ENCODE assay signal across 8 mouse cellular contexts in the genomic region with DNA sequence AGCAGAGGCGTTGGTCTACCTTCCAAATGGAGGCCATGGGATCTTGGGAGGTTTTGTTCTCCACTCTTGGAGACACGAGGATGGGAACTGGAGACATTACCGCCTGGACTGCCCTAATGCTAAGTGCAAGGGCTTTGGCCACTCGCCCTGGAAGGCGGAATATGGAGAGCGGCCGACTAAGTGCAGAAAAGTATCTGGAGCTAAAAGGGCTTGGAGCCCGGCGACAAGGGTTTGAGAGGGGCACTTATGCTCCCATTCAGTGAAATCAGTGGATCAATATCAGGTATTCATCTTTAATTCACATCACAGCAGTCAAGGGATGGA. TPM values are rescaled to one million over a fixed set of nuclear protein-coding genes. Genes with fewer than 3 reads are reported as not detected.
A peak's percentile ranks its signal among the peaks of the same experiment; 100 is the strongest.
DNase-seq lines count a peak whose midpoint lies in the region; ATAC-seq and TF ChIP-seq lines count a peak whose summit lies in the region.

No protein-coding gene starts in this region.

- no peaks in the 10 kb centered on the region for H3K27me3 ChIP-seq in heart, embryonic 16.5 days (ENCODE audit: control insufficient read depth, insufficient read depth, low read length)
- H3K27me3 ChIP-seq in hindbrain, embryonic 11.5 days (ENCODE audit: control insufficient read depth, insufficient read depth, low read length): no peaks in the 10 kb centered on the region
- H3K27me3 ChIP-seq in midbrain, embryonic 12.5 days: no peaks in the 10 kb centered on the region

- under 1% methylated on average over 9 of the region's 9 CpGs for WGBS in heart, embryonic 16.5 days
- under 1% methylated on average over 9 of the region's 9 CpGs for WGBS in bone marrow, adult 2 months
- WGBS in hindbrain, embryonic 11.5 days: under 1% methylated on average over 9 of the region's 9 CpGs
- WGBS in midbrain, embryonic 12.5 days: under 1% methylated on average over 9 of the region's 9 CpGs

- H3K4me1 ChIP-seq in heart, embryonic 16.5 days (ENCODE audit: control insufficient read depth, insufficient read depth, low read length): peaks cover 19% of the 10 kb centered on the region
- H3K4me1 ChIP-seq in bone marrow, adult 2 months (ENCODE audit: control insufficient read depth, insufficient read depth, low read length): 0 out of 2 replicates have a peak, but pooled peaks cover 2% of the 10 kb centered on the region
- H3K4me1 ChIP-seq in hindbrain, embryonic 11.5 days (replicated peaks; ENCODE audit: control insufficient read depth, insufficient read depth, low read length): peaks cover 8% of the 10 kb centered on the region
- H3K4me1 ChIP-seq in midbrain, embryonic 12.5 days: peaks cover 36% of the 10 kb centered on the region

- H3K9me3 ChIP-seq in heart, embryonic 16.5 days (replicated peaks; ENCODE audit: control insufficient read depth, low read length): no peaks in the 10 kb centered on the region
- no peaks in the 10 kb centered on the region for H3K9me3 ChIP-seq in hindbrain, embryonic 11.5 days (ENCODE audit: control insufficient read depth, low read length)
- no peaks in the 10 kb centered on the region for H3K9me3 ChIP-seq in midbrain, embryonic 12.5 days

- peaks cover 21% of the 10 kb centered on the region for H3K36me3 ChIP-seq in heart, embryonic 16.5 days (ENCODE audit: control insufficient read depth, insufficient read depth)
- peaks cover 3% of the 10 kb centered on the region; the same call in 1 of the 2 replicates for H3K36me3 ChIP-seq in hindbrain, embryonic 11.5 days (ENCODE audit: control insufficient read depth, insufficient read depth, low read length)
- H3K36me3 ChIP-seq in midbrain, embryonic 12.5 days: peaks cover 32% of the 10 kb centered on the region

- H3K4me2 ChIP-seq in heart, embryonic 16.5 days (ENCODE audit: low read depth, low read length): peak overlapping the region; percentile 78
- peak overlapping the region; percentile 73 for H3K4me2 ChIP-seq in hindbrain, embryonic 11.5 days (replicated peaks; ENCODE audit: low read depth, low read length)
- H3K4me2 ChIP-seq in midbrain, embryonic 12.5 days (replicated peaks): peak overlapping the region; percentile 83

- DNase-seq in heart, postnatal 10 days: no peak
- no peak for DNase-seq in hindbrain, embryonic 11.5 days (ENCODE audit: low spot score)
- no peak for DNase-seq in left cerebral cortex, adult 9 months (ENCODE audit: low spot score in 2 of 2)
- DNase-seq in embryo, embryonic 9.5 days (ENCODE audit: extremely low spot score): no peak
- DNase-seq in urinary bladder, postnatal 4 days (ENCODE audit: low spot score in 2 of 2): no peak

- peak overlapping the region; percentile 97 for H3K27ac ChIP-seq in heart, embryonic 16.5 days (ENCODE audit: low read length)
- peak overlapping the region; percentile 87 for H3K27ac ChIP-seq in bone marrow, adult 2 months (ENCODE audit: control insufficient read depth, insufficient read depth, low read depth, low read length, poor library complexity)
- peak overlapping the region; percentile 91 for H3K27ac ChIP-seq in hindbrain, embryonic 11.5 days (ENCODE audit: low read depth, low read length)
- H3K27ac ChIP-seq in midbrain, embryonic 12.5 days (replicated peaks): peak overlapping the region; percentile 93

- TF ChIP-seq POLR2A in bone marrow, adult 2 months (IDR thresholded peaks at IDR 0.05; ENCODE audit: borderline replicate concordance, control insufficient read depth, low read depth, low read length): no peak

- intact Hi-C loops in heart, postnatal 10 days (cut with DNase I): loop anchor here (5.0 kb wide), 1 partner anchor 450 kb away; a partner anchor contains a TSS

- TF ChIP-seq CTCF in bone marrow, adult 2 months (IDR thresholded peaks at IDR 0.05; ENCODE audit: control insufficient read depth, insufficient read depth, low read length): no peak

- peak; percentile 2; the same call in 1 of the 2 replicates for ATAC-seq in heart, embryonic 16.5 days (replicated peaks; ENCODE audit: extremely low read depth, insufficient read depth, low FRiP score)
- no peak for ATAC-seq in hindbrain, embryonic 11.5 days (ENCODE audit: low FRiP score)
- ATAC-seq in midbrain, embryonic 12.5 days (ENCODE audit: low FRiP score, low read depth): no peak

- H3K9ac ChIP-seq in heart, embryonic 16.5 days (ENCODE audit: low read length): peak overlapping the region; percentile 86
- peak overlapping the region; percentile 64 for H3K9ac ChIP-seq in hindbrain, embryonic 11.5 days (ENCODE audit: low read depth, low read length)
- peak overlapping the region; percentile 83 for H3K9ac ChIP-seq in midbrain, embryonic 12.5 days (replicated peaks)

- H3K4me3 ChIP-seq in heart, embryonic 16.5 days (ENCODE audit: low read length): peak overlapping the region; percentile 84
- H3K4me3 ChIP-seq in bone marrow, adult 2 months (replicated peaks; ENCODE audit: control insufficient read depth, low read depth, low read length): peak overlapping the region; percentile 82
- H3K4me3 ChIP-seq in hindbrain, embryonic 11.5 days (ENCODE audit: low read depth, low read length): peak overlapping the region; percentile 93
- H3K4me3 ChIP-seq in midbrain, embryonic 12.5 days: peak overlapping the region; percentile 95

RNA-seq across cellular contexts. Expression of a gene that starts 0.7 kb away (rescaled TPM):
- polyA plus RNA-seq in heart, embryonic 16.5 days (2015; fragmentation: Nextera tagmentation; extraction: Ambion mirVana): 189 and 245 TPM in 2 replicates
- total RNA-seq in heart, postnatal 10 days (2021): 10 to 100 TPM; 95.7 to 95.9 TPM
- polyA plus RNA-seq in bone marrow, adult 2 months (2011; ENCODE audit: insufficient read depth, insufficient read length, low replicate concordance, missing spikeins): 79.1 and 100 TPM in 2 replicates
- 305 and 309 TPM in 2 replicates for polyA plus RNA-seq in hindbrain, embryonic 11.5 days (2014; fragmentation: Nextera tagmentation; extraction: Ambion mirVana)
- 194 and 217 TPM in 2 replicates for polyA plus RNA-seq in midbrain, embryonic 12.5 days (2016; fragmentation: Nextera tagmentation; extraction: Ambion mirVana)

RNA-seq across cellular contexts. Expression of a gene that starts 5.3 kb away (rescaled TPM):
- 3.9 and 4.6 TPM in 2 replicates for polyA plus RNA-seq in heart, embryonic 16.5 days (2015; fragmentation: Nextera tagmentation; extraction: Ambion mirVana)
- 10 to 100 TPM; 18.1 to 19.8 TPM for total RNA-seq in heart, postnatal 10 days (2021)
- polyA plus RNA-seq in bone marrow, adult 2 months (2011; ENCODE audit: insufficient read depth, insufficient read length, low replicate concordance, missing spikeins): 7.3 and 11.5 TPM in 2 replicates
- polyA plus RNA-seq in hindbrain, embryonic 11.5 days (2014; fragmentation: Nextera tagmentation; extraction: Ambion mirVana): 24.0 and 24.5 TPM in 2 replicates
- 33.4 and 39.2 TPM in 2 replicates for polyA plus RNA-seq in midbrain, embryonic 12.5 days (2016; fragmentation: Nextera tagmentation; extraction: Ambion mirVana)
